Mouse (Mus musculus) kidney, adult 2 months (tissue): ENCODE results near the gene Upk3b. TPM values are rescaled to one million over a fixed set of nuclear protein-coding genes. Genes with fewer than 3 reads are reported as not detected.
A peak's percentile ranks its signal among the peaks of the same experiment; 100 is the strongest.

Source experiments
- DNase-seq: peaks from one replicate; pipeline ENCODE4 v3.0.0; 2021
- H3K27ac ChIP-seq: fragments of 200-500 bp; 2 replicates; pipeline ENCODE4 v1.5.1; 2012; ENCODE audit warnings: low read depth, low read length, control low read depth, inconsistent platforms; ENCODE audit not compliant: insufficient read depth
- H3K27me3 ChIP-seq: fragments of 200-500 bp; replicated peaks from 2 replicates; pipeline ENCODE4 v1.6.1; 2012; ENCODE audit warnings: mild to moderate bottlenecking, moderate library complexity, low read length, inconsistent platforms; ENCODE audit not compliant: control insufficient read depth, insufficient read depth
- H3K36me3 ChIP-seq: fragments of 200-500 bp; 2 replicates; pipeline ENCODE4 v1.6.1; 2012; ENCODE audit warnings: mild to moderate bottlenecking, moderate library complexity, low read length, inconsistent platforms; ENCODE audit not compliant: control insufficient read depth, insufficient read depth
- H3K4me1 ChIP-seq: fragments of 200-500 bp; 2 replicates; pipeline ENCODE4 v1.6.1; 2011; ENCODE audit warnings: low read length; ENCODE audit not compliant: control insufficient read depth, insufficient read depth
- H3K4me3 ChIP-seq: fragments of 200-500 bp; 2 replicates; pipeline ENCODE4 v1.5.1; 2011; ENCODE audit warnings: mild to moderate bottlenecking, low read depth, low read length, control low read depth; ENCODE audit not compliant: insufficient read depth
- CTCF ChIP-seq: fragments of 200-500 bp; conservative IDR thresholded peaks from 2 replicates; pipeline ENCODE4 v1.5.1; 2011; ENCODE audit warnings: low read depth, mild to moderate bottlenecking, control low read depth, low read length, moderate library complexity, mixed read lengths; ENCODE audit not compliant: insufficient read depth, insufficient read length
- POLR2A ChIP-seq: fragments of 200-500 bp; IDR thresholded peaks from one replicate; pipeline ENCODE4 v1.6.1; 2011; ENCODE audit warnings: low read depth, low read length, control low read depth
- WGBS: fragments of 180-500 bp; shearing (Covaris S2); methylation state at CpG from one replicate; pipeline ENCODE4 v1.1.7; 2018; 5-methylcytosine and 5-hydroxymethylcytosine counted together
- polyA plus RNA-seq: library from polyadenylated mRNA; depleted of rRNA; stranded (reverse); fragments of >200 nt; gene quantifications from 2 replicates; pipeline ENCODE4 v1.2.3, GENCODE M21; 2012

Upk3b gene
- polyA plus RNA-seq, 1 experiment, result 7.7 TPM

DNA sequence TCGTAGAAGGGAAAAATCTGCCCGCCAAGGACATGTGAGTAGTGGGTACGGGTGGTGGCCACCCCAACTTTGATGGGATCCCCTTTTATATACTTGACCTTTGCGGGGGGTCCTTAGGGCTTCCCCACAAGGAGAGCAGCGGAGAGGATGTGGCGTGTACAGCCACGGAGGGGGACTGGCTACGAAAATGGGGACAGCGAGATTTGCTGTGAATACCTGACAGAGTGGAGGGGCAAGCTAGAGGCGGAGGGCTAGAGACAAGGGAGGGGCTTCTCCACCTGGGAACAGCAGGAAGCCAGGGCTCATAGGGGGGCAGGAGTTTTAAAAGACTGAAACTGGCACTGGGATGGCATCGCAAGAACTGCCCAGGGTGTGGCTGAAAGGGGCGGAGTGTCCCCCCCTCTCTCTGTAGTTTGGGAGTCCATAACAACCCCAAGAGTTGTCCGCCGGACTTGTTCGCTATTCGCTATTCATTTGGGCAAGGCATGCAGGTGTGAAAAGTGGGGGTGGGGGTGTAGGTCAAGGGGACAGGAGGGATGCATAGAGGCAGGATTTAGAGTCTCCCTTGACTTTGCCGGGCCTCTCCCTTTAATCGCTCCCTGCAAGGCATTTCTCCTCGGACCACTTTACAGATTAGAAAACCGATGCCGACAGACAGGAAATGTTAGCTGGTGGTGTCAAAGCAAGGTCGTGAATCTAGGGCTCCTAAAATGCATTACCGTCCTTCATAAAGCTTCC lies 46.0 kb downstream of the Upk3b start:
- TF ChIP-seq CTCF (no peak), POLR2A (no peak)
- WGBS, result 3% methylated on average over 23 of the region's 23 CpGs
- Histone ChIP-seq H3K36me3 (no peaks in the 10 kb centered on the region), H3K27ac (no peak overlapping the region), H3K4me3 (peak overlapping the region; percentile 67), H3K4me1 (no peaks in the 10 kb centered on the region), H3K27me3 (no peaks in the 10 kb centered on the region)
- peak; percentile 23 for DNase-seq

DNA sequence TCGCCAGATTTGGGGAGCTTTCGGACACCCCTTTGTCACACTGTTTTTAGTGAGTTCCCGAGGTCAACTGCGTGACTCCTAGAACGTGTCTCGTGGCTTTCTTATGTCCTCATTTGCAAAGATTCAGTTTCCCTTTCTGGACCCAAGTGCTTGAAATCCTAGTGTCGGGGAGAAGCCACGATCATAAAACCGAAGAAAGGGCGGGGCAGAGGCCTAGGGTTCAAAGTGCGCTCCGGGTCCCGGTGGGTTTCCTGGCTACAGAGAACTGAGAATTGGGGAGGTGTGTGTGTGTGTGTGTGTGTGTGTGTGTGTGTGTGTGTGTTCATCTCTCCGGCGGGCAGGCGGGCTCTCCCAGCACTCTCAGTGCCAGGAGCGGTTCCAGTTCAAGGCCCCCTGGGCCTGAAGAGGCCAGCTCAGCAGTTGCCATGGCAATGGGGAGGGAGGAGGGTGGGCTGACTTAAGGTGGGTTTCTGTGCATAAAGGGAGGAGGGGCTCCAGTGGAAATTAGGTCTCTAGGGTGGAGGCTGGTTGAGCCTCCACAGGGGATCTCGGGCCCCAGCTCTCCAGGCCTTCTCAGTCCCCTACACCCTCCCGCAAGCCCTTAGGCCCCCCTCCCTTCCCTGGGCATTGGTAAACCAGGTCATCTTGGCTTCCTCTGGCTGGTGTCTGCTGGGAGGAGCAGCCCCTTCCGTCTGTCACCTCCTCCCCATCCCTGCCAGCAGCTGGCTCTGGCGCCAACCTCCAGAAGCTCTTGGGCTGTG lies 46.8 kb downstream of the Upk3b start:
- Histone ChIP-seq H3K27me3 (no peaks in the 10 kb centered on the region), H3K36me3 (no peaks in the 10 kb centered on the region), H3K4me3 (peak overlapping the region; percentile 67), H3K4me1 (no peaks in the 10 kb centered on the region), H3K27ac (no peak overlapping the region; the same call in 1 of the 2 replicates)
- TF ChIP-seq CTCF, result no peak
- no peak for TF ChIP-seq POLR2A
- 24% methylated on average over 21 of the region's 21 CpGs for WGBS
- DNase-seq, result peak; percentile 26

DNA sequence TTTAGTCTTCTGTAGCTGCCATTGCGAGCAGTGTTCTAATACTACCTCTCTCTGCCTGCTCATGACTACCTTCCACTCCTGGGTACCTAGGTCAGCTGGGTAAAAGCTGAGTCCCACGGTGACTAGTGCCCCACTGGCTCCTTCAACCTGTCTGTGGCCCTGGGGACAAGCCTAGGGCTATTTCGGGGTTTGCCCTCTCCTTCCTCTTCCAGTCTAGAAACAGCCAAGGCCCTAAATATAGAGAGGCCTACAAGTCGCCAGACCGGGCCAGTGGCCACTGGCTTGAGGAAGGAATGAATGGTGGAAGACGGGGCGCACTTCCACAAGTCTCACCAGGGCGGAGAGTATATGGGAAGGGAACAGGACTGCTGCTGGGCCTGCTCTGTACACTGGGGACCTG lies 48.0 kb downstream of the Upk3b start:
- no peak for TF ChIP-seq CTCF
- no peak for TF ChIP-seq POLR2A
- 92% methylated on average over 8 of the region's 8 CpGs for WGBS
- no peaks in the 10 kb centered on the region for H3K27me3 ChIP-seq
- H3K4me3 ChIP-seq, result no peak overlapping the region
- no peaks in the 10 kb centered on the region for H3K4me1 ChIP-seq
- DNase-seq, result no peak
- no peaks in the 10 kb centered on the region for H3K36me3 ChIP-seq
- H3K27ac ChIP-seq, result no peak overlapping the region

DNA sequence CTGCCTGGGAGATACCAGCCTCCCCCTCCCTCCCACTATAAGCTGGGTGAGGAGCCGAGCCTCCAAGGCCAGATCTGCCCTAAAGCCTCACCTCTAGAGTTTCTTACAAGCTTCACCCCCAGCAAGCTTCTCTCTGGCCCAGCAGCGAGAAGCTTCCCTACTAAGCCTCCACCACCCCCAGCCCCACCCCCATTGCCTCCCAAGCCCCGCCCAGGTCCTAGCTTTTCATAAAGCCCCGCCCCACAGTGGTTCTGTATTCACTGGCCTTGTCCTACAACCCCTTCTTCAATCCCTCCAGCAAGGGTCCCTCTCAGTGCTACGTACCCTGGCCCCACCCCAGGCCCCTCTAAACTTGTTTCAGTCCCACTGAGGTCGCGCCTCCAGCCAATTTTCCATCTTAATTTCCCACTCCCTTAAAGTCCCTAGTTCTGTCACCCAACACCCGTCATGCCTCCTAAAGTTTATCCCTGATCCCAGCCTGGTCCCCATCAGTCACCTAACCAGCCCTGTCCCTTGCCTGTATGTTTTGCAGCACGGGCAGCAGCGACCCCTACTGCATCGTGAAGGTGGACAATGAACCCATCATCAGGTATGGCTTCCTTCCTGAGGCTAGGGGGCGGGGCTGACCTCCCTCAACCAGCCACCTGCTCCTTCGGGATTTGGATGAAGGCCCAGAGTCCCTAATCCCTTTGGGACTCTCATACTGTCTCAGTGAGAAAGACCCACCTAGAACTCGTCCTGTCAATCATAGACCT lies 50.7 kb downstream of the Upk3b start:
- H3K4me1 ChIP-seq, result no peaks in the 10 kb centered on the region
- no peak overlapping the region for H3K4me3 ChIP-seq
- H3K27me3 ChIP-seq, result no peaks in the 10 kb centered on the region
- TF ChIP-seq POLR2A (no peak), CTCF (peak; percentile 32; the same call in 1 of the 2 replicates)
- peak; percentile 21 for DNase-seq
- no peak overlapping the region for H3K27ac ChIP-seq
- WGBS, result 38% methylated on average over 14 of the region's 14 CpGs
- H3K36me3 ChIP-seq, result no peaks in the 10 kb centered on the region

DNA sequence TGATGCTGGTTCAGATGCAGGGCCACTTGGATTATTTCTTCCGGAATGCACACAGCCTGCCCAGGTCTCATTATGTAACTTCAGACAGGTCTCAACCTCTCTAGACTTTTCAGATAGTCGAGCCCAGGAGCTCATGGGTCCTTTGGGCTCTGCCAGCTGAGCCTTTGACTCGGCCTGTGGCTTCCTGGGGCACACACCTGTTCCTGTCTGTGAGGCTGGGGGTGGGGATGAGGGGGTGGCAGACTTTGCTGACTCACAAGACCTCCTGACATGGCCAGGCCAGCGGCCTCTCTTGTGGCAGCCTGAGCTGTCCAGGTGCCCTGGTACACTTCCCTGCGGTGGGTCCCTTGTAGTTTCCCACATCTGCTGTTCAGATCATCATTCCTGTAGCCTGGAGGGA lies 53.6 kb downstream of the Upk3b start:
- Histone ChIP-seq H3K27me3 (no peaks in the 10 kb centered on the region), H3K4me3 (no peak overlapping the region), H3K36me3 (no peaks in the 10 kb centered on the region), H3K4me1 (no peaks in the 10 kb centered on the region), H3K27ac (no peak overlapping the region)
- TF ChIP-seq POLR2A (no peak), CTCF (no peak)
- no peak for DNase-seq
- 62% methylated on average over 5 of the region's 5 CpGs for WGBS

DNA sequence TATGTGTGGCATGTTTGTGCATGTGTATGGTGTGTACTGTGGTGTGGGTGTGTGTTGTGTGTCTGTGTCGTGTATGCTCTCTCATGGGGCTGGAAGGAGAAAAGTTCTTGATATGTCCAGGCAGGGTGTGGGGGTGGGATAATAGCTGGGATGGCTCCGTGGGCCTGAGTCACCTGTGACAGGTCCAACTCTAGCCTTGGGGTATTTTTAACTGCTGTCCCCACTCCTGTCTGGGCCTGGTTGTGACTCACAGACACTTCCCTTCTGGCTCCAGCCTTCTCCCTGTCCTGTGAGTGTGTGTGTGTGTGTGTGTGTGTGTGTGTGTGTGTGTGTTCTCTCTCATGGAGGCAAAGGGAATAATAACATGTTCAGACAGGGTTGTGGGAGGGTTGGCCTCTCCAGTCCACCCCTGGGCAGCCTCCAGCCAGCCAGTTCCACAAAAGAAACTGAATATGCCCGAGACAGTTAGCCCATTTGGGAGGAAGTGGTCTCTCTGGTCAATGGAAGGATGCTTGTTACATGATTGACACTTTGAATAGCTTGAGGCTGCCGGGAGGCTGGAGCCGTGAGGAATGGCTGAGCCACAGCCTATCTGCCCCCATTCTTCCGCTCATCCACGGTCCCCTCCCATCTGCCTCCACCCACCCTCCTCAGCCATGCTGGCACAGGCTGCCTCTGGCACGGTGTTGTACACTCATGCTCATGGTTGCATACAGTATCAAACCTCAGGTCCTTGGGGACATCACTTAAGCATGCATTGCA lies 56.1 kb downstream of the Upk3b start:
- WGBS, result 50% methylated on average over 8 of the region's 8 CpGs
- Histone ChIP-seq H3K4me1 (0 out of 2 replicates have a peak, but pooled peaks cover 2% of the 10 kb centered on the region), H3K27me3 (no peaks in the 10 kb centered on the region), H3K4me3 (no peak overlapping the region), H3K36me3 (no peaks in the 10 kb centered on the region), H3K27ac (no peak overlapping the region)
- DNase-seq, result no peak
- TF ChIP-seq POLR2A (no peak), CTCF (no peak)
